Mouse (Mus musculus) liver, embryonic 14.5 days (tissue): ENCODE data around the gene Vamp2.

Source experiments
- CTCF ChIP-seq: IDR thresholded peaks from 2 replicates; pipeline ENCODE4 v1.5.1; 2016; ENCODE audit warnings: antibody characterized with exemption, low read depth, control low read depth
- EP300 ChIP-seq: IDR thresholded peaks from 2 replicates; pipeline ENCODE4 v1.6.1; 2016; ENCODE audit warnings: antibody characterized with exemption, low read depth

DNA sequence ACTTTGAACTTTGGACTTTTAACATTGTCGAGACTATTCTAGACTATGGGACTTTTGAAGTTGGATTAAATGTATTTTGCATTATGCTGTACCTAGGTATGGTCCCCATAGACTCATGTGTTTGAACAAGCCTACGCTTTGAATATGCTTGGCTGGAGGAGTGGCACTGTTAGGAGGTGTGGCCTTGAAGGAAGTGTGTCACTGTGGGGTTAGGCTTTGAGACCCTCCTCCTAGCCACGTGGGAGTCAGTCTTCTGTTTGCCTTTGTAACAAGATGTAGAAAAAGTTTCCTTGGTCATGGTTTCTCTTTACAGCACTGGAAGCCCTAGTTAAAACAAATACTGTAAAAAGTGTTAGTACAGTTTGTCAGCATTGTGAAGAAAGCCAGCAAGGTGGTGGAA lies 34.4 kb upstream of the Vamp2 start:
- TF ChIP-seq CTCF (no peak), EP300 (no peak)
